Mouse (Mus musculus) midbrain, embryonic 13.5 days (tissue): ENCODE measurements at regions not wholly inside any gene's neighbourhood (a gene's known extent, or its start where the extent isn't known, plus 50 kb on each side); places are given as distances from the start of the nearest gene placed in this dataset.
A peak's percentile ranks its signal among the peaks of the same experiment; 100 is the strongest.

Experiments
- ATAC-seq: fragments of 200-750 bp; cut with Nextera tagmentation; 2 replicates; pipeline ENCODE4 v1.8.0; 2017; ENCODE audit warnings: mild to moderate bottlenecking, moderate TSS enrichment, moderate library complexity
- H3K27ac ChIP-seq: fragments of 300-500 bp; sonication (generic); 2 replicates; pipeline ENCODE4 v1.5.1; 2015; ENCODE audit warnings: inconsistent platforms, mild to moderate bottlenecking, moderate library complexity
- H3K27me3 ChIP-seq: fragments of 300-500 bp; sonication (generic); 2 replicates; pipeline ENCODE4 v1.6.1; 2015; ENCODE audit warnings: mild to moderate bottlenecking, inconsistent platforms
- H3K36me3 ChIP-seq: fragments of 300-500 bp; sonication (generic); 2 replicates; pipeline ENCODE4 v1.6.1; 2015; ENCODE audit warnings: mild to moderate bottlenecking, inconsistent platforms
- H3K4me1 ChIP-seq: fragments of 300-500 bp; sonication (generic); replicated peaks from 2 replicates; pipeline ENCODE4 v1.6.1; 2015; ENCODE audit warnings: inconsistent platforms
- H3K4me2 ChIP-seq: fragments of 300-500 bp; sonication (generic); replicated peaks from 2 replicates; pipeline ENCODE4 v1.6.1; 2015; ENCODE audit warnings: moderate library complexity, mild to moderate bottlenecking, inconsistent platforms
- H3K4me3 ChIP-seq: fragments of 300-500 bp; sonication (generic); replicated peaks from 2 replicates; pipeline ENCODE4 v1.5.1; 2015; ENCODE audit warnings: mild to moderate bottlenecking, inconsistent platforms
- H3K9ac ChIP-seq: fragments of 300-500 bp; sonication (generic); replicated peaks from 2 replicates; pipeline ENCODE4 v1.6.1; 2015; ENCODE audit warnings: mild to moderate bottlenecking, inconsistent platforms
- H3K9me3 ChIP-seq: fragments of 300-500 bp; sonication (generic); 2 replicates; pipeline ENCODE4 v1.6.1; 2016; ENCODE audit warnings: mild to moderate bottlenecking, inconsistent platforms
- WGBS: fragments of 180-500 bp; shearing (Covaris S2); methylation state at CpG from one replicate; pipeline ENCODE4 v1.1.7; 2015; 5-methylcytosine and 5-hydroxymethylcytosine counted together

DNA sequence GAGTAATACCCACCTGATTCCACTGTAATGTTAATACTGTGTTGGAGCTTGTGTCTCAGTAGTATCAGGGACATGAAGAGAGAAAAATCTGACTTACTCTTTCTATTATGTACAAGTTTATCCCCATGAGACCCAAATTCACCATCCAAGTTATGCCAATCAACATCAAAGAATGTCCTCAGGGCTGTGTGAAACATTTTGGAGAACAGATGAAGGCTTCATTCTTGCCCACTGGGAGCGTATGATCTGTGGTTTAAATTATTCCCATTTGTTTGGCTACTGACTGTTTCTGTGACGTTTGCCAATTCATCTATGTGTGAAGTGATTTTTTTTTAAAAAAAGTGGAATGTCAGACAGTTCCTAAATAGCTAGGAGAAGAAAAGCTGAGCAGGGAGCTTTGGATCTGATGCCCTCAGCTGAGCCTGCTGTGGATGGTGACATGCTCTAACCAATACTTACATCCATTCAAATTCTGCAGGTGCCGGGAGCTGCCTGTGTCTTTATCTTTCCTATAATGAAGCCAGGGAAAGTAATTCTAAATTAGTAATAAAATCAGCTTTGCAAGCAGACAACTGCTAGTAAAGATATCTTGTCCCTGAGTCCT, 173.3 kb upstream of the Pitrm1 start:
- no peak for ATAC-seq
- no peak overlapping the region for H3K9ac ChIP-seq
- H3K27me3 ChIP-seq: no peaks in the 10 kb centered on the region
- no peak overlapping the region for H3K27ac ChIP-seq
- no peak overlapping the region for H3K4me2 ChIP-seq
- no peak overlapping the region for H3K4me3 ChIP-seq
- 77% methylated on average over 3 of the region's 3 CpGs for WGBS
- no peaks in the 10 kb centered on the region for H3K9me3 ChIP-seq
- no peaks in the 10 kb centered on the region for H3K36me3 ChIP-seq
- H3K4me1 ChIP-seq: no peaks in the 10 kb centered on the region

DNA sequence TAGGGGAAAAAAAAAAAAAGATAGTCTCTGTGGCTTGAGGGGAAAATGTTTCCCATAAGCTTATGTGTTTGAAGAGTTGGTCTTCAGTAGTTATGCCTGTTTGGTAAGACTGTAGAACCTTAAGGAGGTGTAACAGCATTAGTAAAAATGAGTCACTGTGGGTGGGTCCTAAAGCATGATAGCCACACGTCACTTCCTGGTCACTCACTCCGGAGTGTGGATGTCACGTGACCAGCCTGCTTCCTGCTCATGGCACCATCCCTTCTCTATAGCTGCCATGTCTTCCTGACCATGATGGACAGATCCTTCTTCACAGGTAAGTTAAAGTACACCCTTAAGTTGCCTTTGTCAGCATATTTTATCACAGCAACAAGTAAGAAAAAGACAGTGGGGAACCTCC, 170.0 kb upstream of the Pitrm1 start:
- Histone ChIP-seq H3K36me3 (no peaks in the 10 kb centered on the region), H3K4me2 (no peak overlapping the region), H3K4me3 (no peak overlapping the region), H3K9me3 (no peaks in the 10 kb centered on the region), H3K9ac (no peak overlapping the region), H3K27ac (no peak overlapping the region), H3K27me3 (no peaks in the 10 kb centered on the region), H3K4me1 (no peaks in the 10 kb centered on the region)
- WGBS: 98% methylated on average over 3 of the region's 3 CpGs
- no peak for ATAC-seq

DNA sequence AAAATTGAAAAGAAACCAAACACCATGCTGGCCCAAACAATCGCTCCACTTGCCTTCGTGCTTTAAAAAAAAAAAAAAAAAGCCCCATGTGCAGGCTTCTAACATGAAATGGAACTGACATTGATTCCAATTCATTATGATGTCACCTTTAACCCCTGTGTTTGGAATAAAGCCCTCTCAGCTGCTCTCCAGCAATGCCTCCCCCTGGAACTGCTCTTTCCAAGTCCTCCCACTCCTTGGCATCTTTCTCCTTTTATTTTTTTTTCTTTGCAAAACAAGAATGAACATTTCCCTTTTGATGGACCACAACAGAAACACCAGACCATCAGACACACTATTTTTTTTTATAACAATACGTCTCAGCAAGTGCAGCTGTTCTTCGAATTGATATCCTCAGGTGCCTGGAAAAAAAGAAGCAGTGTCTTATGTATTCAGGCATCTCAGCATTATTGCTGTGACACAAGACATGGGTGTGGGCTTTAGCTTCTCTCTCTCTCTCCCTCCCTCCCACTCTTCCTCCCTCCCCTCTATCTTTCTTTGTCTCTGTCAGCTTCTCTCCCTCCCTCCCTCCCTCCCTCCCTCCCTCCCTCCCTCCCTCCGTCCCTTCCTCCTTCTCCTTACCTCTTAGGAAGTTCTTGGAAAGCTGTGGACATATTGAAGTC, 152.3 kb upstream of the Pitrm1 start:
- peak; percentile 69; the same call in 1 of the 2 replicates for ATAC-seq
- H3K27me3 ChIP-seq: no peaks in the 10 kb centered on the region
- 44% methylated on average over 4 of the region's 5 CpGs for WGBS

DNA sequence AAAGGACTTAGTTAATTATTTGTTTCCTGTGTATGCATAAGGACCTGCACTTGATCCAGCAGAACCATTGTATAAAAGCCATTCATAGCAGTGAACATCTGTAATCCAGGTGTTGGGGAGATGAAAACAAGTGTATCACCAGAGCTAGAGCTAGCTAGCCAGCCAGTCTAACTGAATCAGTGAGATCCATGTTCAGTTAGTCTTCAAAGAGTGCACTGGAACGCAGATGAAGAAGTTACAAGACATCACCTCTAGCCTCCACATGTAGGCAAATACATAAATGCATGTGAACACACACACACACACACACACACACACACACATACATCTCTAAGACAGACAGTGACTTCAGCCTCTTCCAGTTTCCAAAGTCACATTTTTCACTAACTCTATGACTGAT, 150.3 kb upstream of the Pitrm1 start:
- H3K4me3 ChIP-seq: no peak overlapping the region
- no peak for ATAC-seq
- 94% methylated on average over 1 of the region's 1 CpGs for WGBS

More for the DNA sequence above, 152.3 kb upstream of the Pitrm1 start:
- H3K9me3 ChIP-seq: no peaks in the 10 kb centered on the region
- H3K27ac ChIP-seq: no peak overlapping the region
- H3K9ac ChIP-seq: no peak overlapping the region
- peaks cover 6% of the 10 kb centered on the region; the same call in 1 of the 2 replicates for H3K4me1 ChIP-seq
- H3K4me2 ChIP-seq: no peak overlapping the region
- H3K4me3 ChIP-seq: no peak overlapping the region
- H3K36me3 ChIP-seq: no peaks in the 10 kb centered on the region

DNA sequence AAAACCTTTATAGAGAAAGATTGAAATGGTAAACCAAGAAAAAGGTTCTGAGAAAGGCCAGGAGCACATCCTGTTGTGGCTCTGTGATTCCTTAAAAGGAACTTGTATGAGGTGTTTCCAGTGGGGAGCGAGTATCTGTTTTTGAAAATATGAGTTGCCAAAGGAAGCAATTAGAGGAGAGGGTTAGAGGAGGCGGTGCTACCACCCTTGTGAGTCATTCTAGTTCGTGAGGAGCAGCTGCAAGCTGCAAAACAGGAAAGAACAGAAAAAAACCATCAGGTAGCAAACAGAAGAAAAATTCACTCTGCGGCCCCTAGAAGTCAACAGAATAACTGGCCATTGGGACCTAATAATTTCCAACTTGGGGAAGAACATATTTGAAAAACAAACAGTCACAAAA, 116.1 kb upstream of the Pitrm1 start:
- no peaks in the 10 kb centered on the region for H3K4me1 ChIP-seq
- no peak overlapping the region for H3K4me3 ChIP-seq
- no peak overlapping the region for H3K4me2 ChIP-seq
- H3K9me3 ChIP-seq: no peaks in the 10 kb centered on the region
- no peaks in the 10 kb centered on the region for H3K27me3 ChIP-seq
- 86% methylated on average over 4 of the region's 4 CpGs for WGBS
- H3K27ac ChIP-seq: no peak overlapping the region
- no peak for ATAC-seq
- no peaks in the 10 kb centered on the region for H3K36me3 ChIP-seq
- no peak overlapping the region for H3K9ac ChIP-seq

More for the DNA sequence above, 150.3 kb upstream of the Pitrm1 start:
- no peaks in the 10 kb centered on the region for H3K36me3 ChIP-seq
- no peak overlapping the region for H3K27ac ChIP-seq
- no peak overlapping the region for H3K9ac ChIP-seq
- peaks cover 6% of the 10 kb centered on the region; the same call in 1 of the 2 replicates for H3K4me1 ChIP-seq
- H3K4me2 ChIP-seq: no peak overlapping the region
- H3K27me3 ChIP-seq: no peaks in the 10 kb centered on the region
- no peaks in the 10 kb centered on the region for H3K9me3 ChIP-seq

DNA sequence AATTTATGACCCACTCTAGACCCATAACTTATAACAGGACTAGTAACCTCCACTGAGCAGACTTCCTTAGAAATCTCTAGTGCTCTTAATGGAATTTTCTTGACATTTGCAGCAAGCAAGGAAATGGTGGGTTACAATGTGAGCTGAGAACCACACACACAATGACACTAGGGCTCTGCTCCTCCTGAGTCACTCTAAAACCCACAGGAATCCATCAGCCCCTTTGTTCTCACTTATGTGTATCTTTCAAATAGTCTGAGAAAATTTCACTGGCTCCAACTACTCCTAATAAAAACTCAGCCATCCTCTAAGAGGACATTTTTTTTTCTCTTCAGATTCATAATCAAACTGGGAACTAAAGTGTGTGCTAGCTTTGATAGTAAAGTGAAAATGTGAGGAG, 101.0 kb upstream of the Pitrm1 start:
- Histone ChIP-seq H3K9me3 (no peaks in the 10 kb centered on the region), H3K27me3 (no peaks in the 10 kb centered on the region), H3K4me2 (no peak overlapping the region), H3K27ac (no peak overlapping the region), H3K4me3 (no peak overlapping the region), H3K9ac (no peak overlapping the region), H3K4me1 (no peaks in the 10 kb centered on the region), H3K36me3 (no peaks in the 10 kb centered on the region)
- ATAC-seq: no peak

DNA sequence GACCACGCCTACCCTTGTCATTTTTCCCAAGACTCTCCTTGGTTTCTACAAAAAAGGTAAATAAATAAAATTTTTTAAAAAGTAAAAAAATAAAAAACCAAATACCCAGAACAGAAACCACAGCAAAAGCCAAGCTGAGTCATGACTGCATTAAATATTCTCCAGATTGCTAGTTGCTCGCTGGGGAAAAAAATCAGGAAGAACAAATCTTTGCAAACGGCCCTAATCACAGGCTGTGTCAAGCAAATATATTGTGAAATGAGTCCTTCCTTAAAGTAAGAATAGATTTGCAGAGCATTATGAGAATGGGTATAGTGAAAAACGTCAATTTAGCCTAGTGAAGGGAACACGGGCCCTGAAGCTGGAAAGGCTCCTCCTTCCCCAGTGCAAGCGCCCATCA, 86.6 kb upstream of the Pitrm1 start:
- H3K27ac ChIP-seq: no peak overlapping the region
- 88% methylated on average over 6 of the region's 6 CpGs for WGBS

DNA sequence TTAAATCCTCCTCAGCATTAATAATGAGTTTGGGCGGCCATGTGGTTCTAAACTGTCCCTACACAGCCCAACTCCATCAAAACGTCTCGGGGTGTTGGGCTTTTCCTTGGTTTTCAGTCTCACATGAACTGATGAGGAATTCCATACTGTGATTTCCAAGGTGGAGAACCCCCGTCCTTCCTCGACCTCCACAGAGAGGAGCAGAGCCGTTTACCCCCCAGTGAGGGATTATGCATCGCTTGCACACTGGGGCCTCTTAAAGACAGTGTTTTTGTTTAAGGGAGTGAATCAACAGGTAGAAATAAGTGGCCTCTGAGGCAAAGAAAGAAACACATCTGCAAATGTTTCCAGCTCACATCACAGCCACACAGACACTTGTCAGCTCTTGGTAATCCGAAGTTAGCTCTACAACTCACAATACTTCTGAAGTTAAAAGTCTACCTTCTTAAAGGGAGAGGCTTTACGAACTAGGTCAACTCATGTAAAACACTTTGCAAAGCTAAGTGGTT, 82.0 kb upstream of the Pitrm1 start:
- ATAC-seq: no peak

More for the DNA sequence above, 86.6 kb upstream of the Pitrm1 start:
- H3K36me3 ChIP-seq: no peaks in the 10 kb centered on the region
- no peaks in the 10 kb centered on the region for H3K27me3 ChIP-seq
- H3K9me3 ChIP-seq: no peaks in the 10 kb centered on the region
- no peak overlapping the region for H3K4me2 ChIP-seq
- H3K4me1 ChIP-seq: no peaks in the 10 kb centered on the region
- no peak overlapping the region for H3K4me3 ChIP-seq
- ATAC-seq: no peak
- no peak overlapping the region for H3K9ac ChIP-seq

DNA sequence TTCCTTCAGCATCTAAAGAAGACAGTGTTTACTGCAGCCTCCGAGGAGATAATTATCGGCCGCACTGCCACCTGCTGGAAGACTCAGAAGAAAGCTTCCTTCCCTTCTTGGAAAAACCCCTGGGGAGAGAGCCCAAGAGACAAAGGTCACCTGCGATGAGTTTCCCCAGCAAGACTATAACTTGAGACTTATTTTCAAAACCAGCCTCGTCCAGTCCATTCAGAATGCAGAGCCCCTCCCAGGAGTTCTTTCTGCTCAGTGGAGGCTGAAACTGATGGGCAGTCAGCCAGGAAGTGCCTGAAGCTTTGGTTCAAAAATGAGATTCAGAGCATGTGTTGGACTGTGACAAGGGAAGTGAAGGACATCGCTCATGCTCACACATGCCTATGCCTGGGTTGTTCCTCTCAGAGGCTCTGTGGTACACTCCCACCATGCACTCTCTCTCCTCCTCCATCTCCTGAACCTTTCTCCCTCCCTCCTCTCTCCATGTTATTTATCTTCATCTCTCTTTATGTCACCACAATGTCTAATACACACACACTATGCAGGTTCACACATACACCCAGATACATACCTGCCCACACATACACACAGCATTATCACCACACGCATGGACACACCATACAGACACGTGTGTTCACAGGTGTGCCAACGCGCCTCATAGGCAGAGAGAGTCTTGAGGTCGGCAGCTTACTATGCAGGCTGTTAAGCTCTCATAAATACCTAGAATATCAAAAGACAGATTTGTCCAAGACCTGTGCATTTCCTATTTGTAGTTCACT, 78.3 kb upstream of the Pitrm1 start:
- Histone ChIP-seq H3K27me3 (no peaks in the 10 kb centered on the region), H3K9ac (no peak overlapping the region), H3K4me2 (no peak overlapping the region), H3K36me3 (no peaks in the 10 kb centered on the region), H3K4me1 (peaks cover 42% of the 10 kb centered on the region), H3K27ac (0 out of 2 replicates have a peak overlapping the region, but pooled peaks have one; percentile 12), H3K4me3 (no peak overlapping the region), H3K9me3 (no peaks in the 10 kb centered on the region)
- WGBS: 61% methylated on average over 11 of the region's 11 CpGs
- ATAC-seq: no peak; the same call in 1 of the 2 replicates

More for the DNA sequence above, 82.0 kb upstream of the Pitrm1 start:
- no peak overlapping the region for H3K4me3 ChIP-seq
- H3K9ac ChIP-seq: no peak overlapping the region
- no peak overlapping the region for H3K27ac ChIP-seq
- H3K36me3 ChIP-seq: no peaks in the 10 kb centered on the region
- peaks cover 19% of the 10 kb centered on the region for H3K4me1 ChIP-seq
- H3K27me3 ChIP-seq: no peaks in the 10 kb centered on the region
- WGBS: 20% methylated on average over 9 of the region's 9 CpGs
- H3K9me3 ChIP-seq: no peaks in the 10 kb centered on the region
- H3K4me2 ChIP-seq: no peak overlapping the region

DNA sequence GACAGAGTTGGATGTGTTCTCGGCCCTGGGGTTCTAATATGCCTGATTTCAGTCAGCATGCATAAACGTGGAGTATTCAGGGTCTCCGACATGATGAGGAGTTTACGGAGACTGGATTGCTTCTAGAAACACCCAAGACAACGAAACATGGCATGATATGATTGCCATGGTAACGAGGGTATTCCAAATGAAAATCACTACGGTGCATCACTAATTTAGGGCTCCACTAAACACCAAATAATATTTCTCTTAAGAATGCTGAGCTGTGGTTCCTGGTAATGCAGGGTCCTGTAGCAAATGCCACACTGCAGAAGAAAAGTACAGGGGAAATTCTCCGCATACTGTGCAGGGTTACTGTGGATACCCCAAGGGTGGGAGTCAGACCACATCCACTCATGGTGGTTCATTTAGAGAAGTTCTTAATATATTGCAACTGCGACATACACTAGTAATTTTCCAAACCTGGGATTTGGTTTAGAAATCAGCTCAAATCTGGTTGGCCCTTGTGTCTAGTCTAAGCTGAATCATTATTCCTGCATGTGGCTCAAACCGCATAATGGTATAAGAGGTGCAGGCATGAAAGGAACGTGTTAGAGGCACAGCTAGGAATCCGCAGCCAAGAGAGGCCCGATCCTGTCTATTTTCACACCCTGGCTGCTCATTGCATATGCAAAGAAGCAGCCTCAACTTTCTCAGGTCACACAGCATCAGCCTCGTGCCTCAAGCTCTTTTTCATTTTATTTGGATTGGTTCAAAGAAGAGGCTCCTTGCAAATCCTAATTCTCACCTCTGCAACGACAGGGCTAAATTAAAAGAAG, 77.5 kb upstream of the Pitrm1 start:
- no peaks in the 10 kb centered on the region for H3K27me3 ChIP-seq
- no peak overlapping the region for H3K4me2 ChIP-seq
- H3K36me3 ChIP-seq: no peaks in the 10 kb centered on the region
- H3K4me3 ChIP-seq: no peak overlapping the region
- no peak overlapping the region for H3K9ac ChIP-seq
- 57% methylated on average over 15 of the region's 15 CpGs for WGBS
- H3K9me3 ChIP-seq: no peaks in the 10 kb centered on the region
- peak overlapping the region; percentile 14; the same call in 1 of the 2 replicates for H3K27ac ChIP-seq
- peaks cover 42% of the 10 kb centered on the region for H3K4me1 ChIP-seq
- no peak for ATAC-seq

DNA sequence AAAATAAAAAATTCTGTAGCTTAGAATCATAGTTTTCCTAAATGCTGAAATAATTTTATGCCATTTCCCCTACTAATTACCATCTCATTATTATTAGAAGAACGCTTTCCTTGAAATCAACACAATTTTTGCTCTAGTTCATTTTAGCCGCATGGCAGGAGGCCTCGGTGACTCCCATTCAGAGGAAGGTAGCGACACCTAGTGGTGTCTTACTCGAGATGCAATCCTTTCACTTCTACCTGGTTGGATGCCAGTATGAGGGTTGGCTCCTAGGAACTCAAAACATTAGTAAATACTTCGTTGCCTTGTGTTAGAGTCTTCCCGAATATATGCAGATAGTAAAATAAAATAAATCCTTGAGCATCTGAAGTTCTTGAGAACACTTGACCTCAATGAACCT, 76.3 kb upstream of the Pitrm1 start:
- peak; percentile 35 for ATAC-seq
- H3K9ac ChIP-seq: no peak overlapping the region
- no peak overlapping the region for H3K27ac ChIP-seq
- H3K4me1 ChIP-seq: peaks cover 42% of the 10 kb centered on the region
- no peaks in the 10 kb centered on the region for H3K9me3 ChIP-seq
- WGBS: 5% methylated on average over 7 of the region's 7 CpGs
- H3K4me3 ChIP-seq: no peak overlapping the region
- no peaks in the 10 kb centered on the region for H3K27me3 ChIP-seq
- no peaks in the 10 kb centered on the region for H3K36me3 ChIP-seq
- H3K4me2 ChIP-seq: no peak overlapping the region
